Mouse (Mus musculus): Measurements from ENCODE around the gene Wdr77.
A peak's percentile ranks its signal among the peaks of the same experiment; 100 is the strongest.
"Not testable (repeated sequence)": the region's sequence is repeated elsewhere in the genome, so short reads cannot be mapped to it uniquely, and the experiment has no call there.

Gene Wdr77

DNA sequence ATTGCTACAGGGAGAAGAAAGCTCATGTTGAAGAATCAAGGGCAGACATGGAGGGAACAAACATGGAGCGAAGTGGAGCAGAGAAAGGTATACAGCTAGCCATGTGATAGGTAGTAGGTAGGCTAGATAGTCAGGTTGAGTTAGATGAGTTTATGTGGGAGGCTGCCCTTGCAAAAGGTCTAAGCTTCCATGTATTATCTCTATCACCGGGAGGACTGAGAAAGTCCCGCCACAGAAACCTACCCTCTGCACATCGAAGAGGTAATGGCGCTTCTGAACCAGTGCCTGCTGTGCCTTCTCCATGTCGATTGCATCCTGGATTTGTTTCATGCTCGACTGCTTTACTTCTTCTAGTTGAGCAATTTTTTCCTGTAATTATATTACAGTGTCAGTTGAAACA is 7.8 kb upstream of the Wdr77 start:
- DNase-seq (ENCODE audit: low read depth, low spot score) = no peak

DNA sequence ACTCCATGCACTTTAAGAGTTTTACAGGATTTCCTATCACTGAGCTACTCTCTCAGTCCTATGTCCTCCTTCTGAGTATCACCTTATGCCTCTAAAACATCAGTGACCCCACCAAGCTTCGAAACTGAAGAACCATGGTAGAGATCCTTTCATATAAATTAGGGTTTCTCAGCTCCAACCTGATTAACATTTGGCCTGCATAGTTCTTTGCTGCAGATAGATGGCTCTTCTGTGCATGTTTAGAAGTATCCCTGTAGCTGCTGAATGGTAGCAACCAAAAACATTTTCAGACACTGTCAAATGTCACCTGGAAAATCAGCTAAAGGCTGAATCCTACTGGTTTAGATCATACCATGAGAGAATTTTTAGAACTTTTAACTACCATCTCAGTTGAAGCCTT is 1.9 kb upstream of the Wdr77 start:
- DNase-seq (ENCODE audit: low read depth, low spot score) = no peak

DNA sequence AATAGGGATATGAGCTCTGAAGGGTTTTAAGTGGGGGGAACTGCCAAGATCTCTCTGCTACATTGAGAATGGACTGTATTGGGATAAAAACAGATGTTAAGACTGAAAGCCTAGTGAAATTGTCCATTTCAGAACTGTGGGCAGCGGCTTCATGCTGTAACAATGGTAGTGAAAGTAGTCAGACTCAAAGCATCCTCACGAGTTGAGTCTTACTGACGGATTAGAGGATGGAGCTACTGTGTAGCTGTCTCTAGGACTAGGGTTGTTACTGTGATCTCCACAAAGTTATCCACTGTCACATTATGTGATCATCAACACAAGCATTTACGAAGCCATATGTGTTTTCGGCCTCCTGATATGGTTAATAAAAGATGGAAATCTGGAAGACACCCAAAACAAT is 965 bp upstream of the Wdr77 start:
- no peak for DNase-seq (ENCODE audit: low read depth, low spot score)

DNA sequence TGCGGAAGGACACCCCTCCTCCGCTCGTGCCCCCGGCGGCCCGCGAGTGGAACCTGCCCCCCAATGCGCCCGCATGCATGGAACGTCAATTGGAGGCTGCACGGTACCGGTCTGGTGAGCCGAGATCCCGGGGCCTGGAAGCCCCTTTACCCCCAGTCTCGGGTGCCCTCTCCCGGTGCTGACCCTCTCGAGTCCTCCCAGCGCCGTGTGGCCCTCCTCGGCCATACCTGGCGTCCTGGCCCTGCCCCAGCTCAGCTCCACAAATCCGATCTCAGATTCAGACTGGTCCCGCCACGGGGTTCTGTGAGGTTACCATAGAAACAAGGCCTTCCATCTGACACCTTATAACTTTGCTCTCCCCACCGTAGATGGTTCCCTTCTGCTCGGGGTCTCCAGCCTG is 416 bp downstream of the Wdr77 start:
- DNase-seq (ENCODE audit: low read depth, low spot score) = peak; percentile 54

DNA sequence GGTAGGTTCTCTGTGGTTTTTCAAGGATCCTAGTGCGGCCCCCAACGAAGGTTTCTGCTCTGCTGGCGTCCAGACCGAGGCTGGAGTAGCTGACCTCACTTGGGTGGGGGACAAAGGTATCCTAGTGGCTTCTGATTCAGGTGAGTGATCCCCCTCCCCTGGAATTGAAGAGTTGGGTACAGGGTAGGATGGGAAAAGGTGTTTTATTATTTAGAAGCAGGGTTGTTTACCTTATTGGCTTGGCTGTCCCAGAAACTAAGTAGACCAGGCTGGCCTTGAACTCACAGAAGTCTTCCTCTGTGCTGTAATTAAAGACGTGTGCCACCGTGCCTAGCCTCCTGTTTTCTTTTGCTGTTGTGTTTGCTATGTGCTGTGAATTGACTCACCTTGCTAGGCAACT is 830 bp downstream of the Wdr77 start, which contains the start of gene Atp5f1:
Atp5f1 (minus strand) TSS at position 101 of the 400 bp plus-strand sequence.
- DNase-seq (ENCODE audit: low read depth, low spot score) = no peak

DNA sequence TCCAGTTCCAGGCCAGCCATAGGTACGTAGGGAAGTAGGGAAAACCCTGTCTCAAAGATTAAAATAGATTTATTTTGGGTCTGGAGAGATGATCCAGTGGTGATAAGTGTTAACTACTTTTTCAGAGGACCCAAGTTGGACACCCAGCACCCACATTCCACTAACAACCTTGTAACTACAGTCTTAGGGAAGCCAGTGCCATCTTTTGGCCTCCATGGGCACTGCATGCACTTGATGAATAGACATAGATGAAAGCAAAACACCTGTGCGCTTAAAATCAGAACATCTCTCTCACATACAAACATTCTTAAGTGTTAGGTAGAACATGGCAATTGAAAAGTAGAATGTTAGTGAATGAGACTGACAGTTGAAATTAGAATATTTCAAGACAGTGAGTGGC is 1.5 kb downstream of the Wdr77 start:
- DNase-seq (ENCODE audit: low read depth, low spot score) = no peak

DNA sequence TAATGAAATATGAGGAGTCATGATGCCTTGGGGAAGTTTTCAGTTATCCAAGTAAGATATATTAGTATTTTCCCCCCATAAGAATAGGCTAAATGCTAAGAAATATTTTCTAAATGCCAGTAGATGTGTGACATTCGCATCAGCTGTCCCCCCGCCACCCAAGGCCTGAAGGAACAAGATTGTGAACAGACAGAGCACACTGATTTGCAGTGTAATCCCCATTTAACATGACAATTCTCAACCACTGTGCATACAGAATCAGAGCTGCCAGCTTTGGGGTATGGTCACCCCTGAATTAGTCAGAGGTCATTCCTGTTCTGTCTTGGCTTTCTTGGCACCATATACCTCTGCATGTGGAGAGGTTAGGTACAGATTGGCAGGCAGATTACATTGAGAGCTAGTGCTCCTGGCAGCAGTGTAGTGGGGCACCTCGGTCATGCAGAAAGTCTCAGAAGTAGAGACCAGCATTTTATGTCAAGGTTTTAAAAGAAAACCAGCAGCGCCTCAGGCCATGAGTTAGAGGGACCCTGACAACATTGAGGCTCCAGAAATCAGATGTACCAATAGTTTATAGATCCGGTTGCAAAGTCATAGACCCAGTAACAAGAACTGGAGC is 12.8 kb downstream of the Wdr77 start:
- no peak for DNase-seq (ENCODE audit: low read depth, low spot score)

DNA sequence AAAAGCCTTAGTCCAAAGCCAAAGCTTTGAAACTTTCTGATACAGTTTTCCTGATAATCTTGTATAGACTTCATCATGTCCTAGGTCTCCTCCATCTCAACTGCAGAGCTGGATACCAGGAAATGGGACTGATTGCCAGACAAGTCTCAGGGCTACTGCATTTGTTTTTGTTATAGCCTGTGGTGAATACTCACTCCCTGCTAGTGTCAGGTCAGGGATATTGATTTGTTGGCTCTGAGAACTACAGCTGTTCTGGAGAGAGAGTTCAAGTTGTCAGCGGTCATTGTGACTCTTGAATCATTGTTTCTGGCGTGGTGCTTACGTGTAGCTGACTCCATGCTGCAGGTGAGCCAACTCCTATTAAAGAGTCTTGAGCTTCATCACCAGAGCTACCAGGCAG is 14.2 kb downstream of the Wdr77 start, which contains the start of gene Ovgp1:
Ovgp1 (plus strand) TSS at position 301 of the 400 bp plus-strand sequence.
- no peak for DNase-seq (ENCODE audit: low read depth, low spot score)

DNA sequence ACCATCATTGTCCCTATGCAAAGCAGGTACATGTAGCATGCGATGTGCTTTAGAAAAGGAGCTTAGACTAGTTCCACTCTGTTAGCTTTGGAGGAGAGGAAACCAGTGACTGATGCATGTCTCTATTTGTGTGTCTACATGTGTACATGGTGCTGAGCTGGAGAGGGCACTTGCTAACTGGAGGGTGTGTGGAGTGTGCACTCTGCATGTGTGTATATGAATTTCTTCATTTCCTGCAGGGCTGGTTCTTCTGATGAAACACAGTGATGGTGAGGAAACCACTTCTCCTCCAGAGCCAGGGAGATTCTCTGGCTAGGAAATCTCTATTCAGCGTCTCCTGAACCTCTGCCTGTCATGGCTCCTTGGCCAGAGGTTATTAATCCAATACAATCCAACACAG is 15.0 kb downstream of the Wdr77 start:
- DNase-seq (ENCODE audit: low read depth, low spot score) = no peak

DNA sequence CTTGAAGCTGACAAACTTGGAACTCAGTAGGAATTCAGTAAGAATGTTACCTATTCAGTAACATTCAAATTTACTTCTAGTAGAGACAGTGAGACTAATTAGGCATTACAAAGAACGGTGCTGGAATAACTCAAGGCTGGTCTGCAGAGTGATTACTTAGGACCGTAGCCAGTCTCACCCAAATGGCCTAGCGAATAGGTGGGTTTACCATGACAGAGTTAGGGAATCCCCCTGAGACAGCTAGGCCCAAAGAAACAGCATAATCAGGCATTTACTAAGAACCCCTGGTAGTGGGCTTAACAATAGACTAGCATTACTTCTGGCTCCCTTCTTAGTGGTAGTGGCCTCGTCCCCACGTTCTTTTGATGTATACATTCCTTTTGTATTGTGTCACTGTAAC is 30.4 kb downstream of the Wdr77 start:
- not testable (repeated sequence) for DNase-seq (ENCODE audit: low read depth, low spot score)

DNA sequence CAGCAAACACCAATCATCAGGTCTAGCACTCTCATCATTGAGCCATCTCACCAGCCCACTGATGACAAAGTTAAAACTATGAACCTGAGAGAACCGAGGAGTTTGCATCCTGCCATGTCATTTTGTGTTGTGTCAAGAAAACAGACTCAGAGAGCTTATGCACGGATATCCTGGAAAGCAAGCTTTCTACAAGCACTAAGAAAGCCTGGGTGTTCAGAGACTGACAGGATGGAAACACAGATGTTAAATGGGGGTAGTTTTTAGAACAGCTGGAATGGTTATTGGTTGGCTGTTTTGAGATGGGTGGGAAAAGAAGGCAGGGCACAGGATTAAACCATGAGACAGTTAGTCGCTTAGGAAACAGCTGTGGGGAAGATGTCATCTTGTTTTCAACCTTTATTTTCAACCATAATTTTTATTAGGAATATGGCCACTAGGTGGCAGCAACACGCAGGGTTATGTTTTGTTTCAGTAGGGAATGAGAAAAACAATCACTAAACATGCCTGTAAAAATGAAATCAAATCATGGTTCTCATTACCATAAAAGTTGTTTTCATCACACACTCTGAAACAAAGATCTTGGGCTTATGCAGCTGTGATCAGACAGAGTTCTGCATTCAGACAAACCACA is 32.6 kb downstream of the Wdr77 start:
- DNase-seq (ENCODE audit: low read depth, low spot score) = peak; percentile 60

DNA sequence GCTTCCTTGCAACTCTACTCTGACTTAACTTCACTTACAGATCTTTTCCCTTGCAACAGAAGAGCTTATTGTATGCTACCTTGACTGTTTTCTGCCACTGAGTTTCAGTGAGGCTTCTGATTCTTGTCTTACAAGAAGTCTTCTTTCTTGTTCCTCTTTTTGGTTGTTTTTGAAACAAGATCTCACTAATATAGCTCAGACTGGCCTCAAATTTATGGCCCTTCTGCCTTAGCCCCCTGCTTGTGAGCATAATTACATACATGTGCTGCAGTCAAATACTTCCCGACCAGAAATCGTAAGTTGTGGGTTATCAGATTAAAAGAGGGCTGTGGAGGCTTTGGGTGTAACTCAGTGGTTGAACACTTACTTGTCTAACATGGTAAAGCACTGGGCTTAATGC is 35.6 kb downstream of the Wdr77 start:
- no peak for DNase-seq (ENCODE audit: low read depth, low spot score)

DNA sequence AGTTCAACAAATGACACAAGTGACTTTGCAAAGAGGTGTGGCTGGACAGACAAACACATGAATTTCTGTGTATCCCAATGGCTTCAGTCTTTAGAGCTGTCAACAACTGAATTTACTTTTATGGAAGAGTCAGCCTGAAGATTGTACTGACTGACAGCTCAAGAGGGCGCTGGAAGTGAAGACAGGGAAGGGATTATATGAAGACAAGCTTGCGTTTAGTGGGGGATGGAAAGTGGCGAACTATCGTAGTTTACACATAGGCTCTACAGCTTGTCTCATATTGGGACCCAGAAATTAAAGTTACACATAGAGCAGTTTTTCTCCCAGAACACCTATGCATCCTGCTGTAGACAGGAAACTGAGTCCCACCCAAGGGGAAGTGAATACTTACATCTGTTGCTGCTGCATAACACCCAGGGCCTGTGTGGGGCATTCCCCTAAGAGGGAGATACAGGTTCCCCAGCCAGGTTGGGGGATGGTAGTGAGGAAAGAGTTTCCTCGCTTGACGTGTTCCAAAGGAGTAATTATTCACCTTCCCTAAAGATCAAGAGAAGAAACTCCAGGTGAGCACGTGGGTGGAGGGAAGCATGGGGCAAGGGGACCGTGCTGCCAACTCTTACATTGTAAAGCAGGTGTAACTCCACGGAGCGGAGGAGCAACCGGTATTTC is 41.7 kb downstream of the Wdr77 start:
- DNase-seq (ENCODE audit: low read depth, low spot score) = no peak

DNA sequence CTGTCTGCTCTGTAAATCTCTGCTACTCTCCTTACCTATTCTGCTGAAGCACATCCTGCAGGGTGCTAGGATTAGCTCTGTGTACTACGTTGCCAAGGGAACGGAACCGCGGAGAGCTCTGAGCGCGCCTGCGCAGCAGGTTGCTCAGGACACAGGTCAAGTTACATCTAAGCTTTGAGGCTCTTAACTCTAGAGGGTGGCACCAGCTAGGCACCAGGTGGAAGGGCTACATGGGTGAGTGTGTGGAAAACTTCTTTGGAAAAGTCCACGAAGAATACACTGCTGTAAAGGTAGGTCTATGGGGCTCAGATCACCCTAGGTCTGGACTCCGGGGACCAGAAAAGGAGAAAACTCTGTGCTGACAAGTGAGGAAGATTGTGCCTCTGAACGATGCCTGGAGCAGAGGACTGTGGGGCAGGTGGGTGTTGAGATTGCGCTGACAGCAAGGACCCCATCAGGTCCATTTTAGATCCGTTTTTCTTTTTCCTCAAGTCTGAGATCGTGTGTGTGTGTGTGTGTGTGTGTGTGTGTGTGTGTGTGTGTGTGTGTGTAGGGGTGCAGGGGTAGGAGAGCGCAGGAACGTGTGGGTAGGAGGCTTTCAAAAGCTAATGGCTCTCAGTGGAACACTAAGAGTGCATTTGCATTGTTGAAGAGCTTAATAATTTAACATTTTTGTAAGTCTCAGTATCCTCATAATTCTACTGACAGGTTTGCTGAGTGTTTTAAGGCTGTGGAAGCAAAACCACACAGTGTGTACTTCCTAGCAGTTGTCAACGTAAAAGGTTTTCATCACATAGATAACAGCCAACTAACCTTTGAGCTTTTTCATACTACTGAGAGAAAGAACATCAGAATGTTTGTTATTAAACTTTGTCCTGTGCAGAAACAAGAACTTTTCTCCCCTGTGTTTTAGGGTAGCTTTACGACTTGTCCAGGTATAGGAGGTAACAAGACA is 42.5 kb downstream of the Wdr77 start:
- DNase-seq (ENCODE audit: low read depth, low spot score) = peak; percentile 83

DNA sequence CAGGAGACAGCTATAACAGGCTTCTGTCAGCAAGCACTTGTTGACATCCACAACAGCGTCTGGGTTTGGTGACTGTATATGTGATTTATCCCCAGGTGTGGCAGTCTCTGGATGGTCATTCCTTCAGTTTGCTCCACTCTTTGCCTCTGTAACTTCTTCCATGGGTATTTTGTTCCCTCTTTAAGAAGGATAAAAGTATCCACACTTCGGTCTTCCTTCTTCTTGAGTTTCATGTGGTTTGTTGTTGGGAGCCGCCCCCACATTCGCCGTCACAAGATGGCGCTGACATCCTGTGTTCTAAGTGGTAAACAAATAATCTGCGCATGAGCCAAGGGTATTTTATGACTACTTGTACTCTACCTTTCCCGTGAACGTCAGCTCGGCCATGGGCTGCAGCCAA is 44.2 kb downstream of the Wdr77 start:
- DNase-seq (ENCODE audit: low read depth, low spot score) = not testable (repeated sequence)

DNA sequence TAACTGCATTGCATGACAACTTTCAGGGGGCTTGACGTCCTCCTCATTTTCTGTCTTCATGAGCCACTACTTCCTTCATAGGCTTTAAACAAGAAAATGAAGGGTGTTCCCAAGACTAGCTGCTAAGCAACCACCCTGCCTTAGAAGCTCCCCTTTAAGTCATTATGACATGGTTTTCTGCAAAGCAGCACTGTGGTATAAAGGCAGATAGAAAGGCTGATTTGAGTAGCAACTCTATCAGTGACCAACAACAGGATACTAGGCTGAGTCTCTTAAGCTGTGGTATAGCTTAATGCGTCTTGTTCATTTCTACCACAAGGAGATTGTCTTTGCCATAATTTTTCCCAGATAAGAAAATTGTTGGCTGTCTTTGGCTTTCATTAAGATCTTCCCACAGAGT is 55.4 kb downstream of the Wdr77 start, which contains the start of gene Pifo:
Pifo (minus strand) TSS at position 101 of the 400 bp plus-strand sequence.
- no peak for DNase-seq (ENCODE audit: low read depth, low spot score)

Data from mesoderm, embryonic 11.5 days (tissue).